Mouse (Mus musculus) liver, embryonic 12.5 days (tissue): ENCODE measurements around the gene Vill. TPM values are rescaled to one million over a fixed set of nuclear protein-coding genes. Genes with fewer than 3 reads are reported as not detected.
A peak's percentile ranks its signal among the peaks of the same experiment; 100 is the strongest.

Experiments used
- ATAC-seq: fragments of 200-750 bp; cut with Nextera tagmentation; 2 replicates; pipeline ENCODE4 v1.8.0; 2017; ENCODE audit warnings: moderate number of reproducible peaks, mild to moderate bottlenecking, moderate library complexity
- H3K27ac ChIP-seq: fragments of 300-500 bp; sonication (generic); 2 replicates; pipeline ENCODE4 v1.5.1; 2016; ENCODE audit warnings: mild to moderate bottlenecking
- H3K27me3 ChIP-seq: fragments of 300-500 bp; sonication (generic); replicated peaks from 2 replicates; pipeline ENCODE4 v1.6.1; 2016; ENCODE audit warnings: mild to moderate bottlenecking, moderate library complexity
- H3K36me3 ChIP-seq: fragments of 300-500 bp; sonication (generic); 2 replicates; pipeline ENCODE4 v1.6.1; 2016; ENCODE audit warnings: mild to moderate bottlenecking, moderate library complexity
- H3K4me1 ChIP-seq: fragments of 300-500 bp; sonication (generic); 2 replicates; pipeline ENCODE4 v1.6.1; 2016
- H3K4me2 ChIP-seq: fragments of 300-500 bp; sonication (generic); 2 replicates; pipeline ENCODE4 v1.6.1; 2016; ENCODE audit warnings: mild to moderate bottlenecking, moderate library complexity
- H3K4me3 ChIP-seq: fragments of 300-500 bp; sonication (generic); 2 replicates; pipeline ENCODE4 v1.5.1; 2016; ENCODE audit warnings: mild to moderate bottlenecking, moderate library complexity
- H3K9ac ChIP-seq: fragments of 300-500 bp; sonication (generic); 2 replicates; pipeline ENCODE4 v1.6.1; 2016; ENCODE audit warnings: mild to moderate bottlenecking, moderate library complexity
- H3K9me3 ChIP-seq: fragments of 300-500 bp; sonication (generic); replicated peaks from 2 replicates; pipeline ENCODE4 v1.6.1; 2016; ENCODE audit warnings: mild to moderate bottlenecking, moderate library complexity
- WGBS: fragments of 180-500 bp; shearing (Covaris S2); methylation state at CpG from one replicate; pipeline ENCODE4 v1.1.7; 2016; ENCODE audit not compliant: insufficient replicate concordance; 5-methylcytosine and 5-hydroxymethylcytosine counted together
- polyA plus RNA-seq: library from polyadenylated mRNA; unstranded; fragments of >200 nt; fragmentation: Nextera tagmentation; extraction: Ambion mirVana; gene quantifications from 2 replicates; pipeline ENCODE4 v1.2.1, GENCODE M21; 2016

The Vill gene
- 12.1 and 12.7 TPM in 2 replicates for polyA plus RNA-seq

DNA sequence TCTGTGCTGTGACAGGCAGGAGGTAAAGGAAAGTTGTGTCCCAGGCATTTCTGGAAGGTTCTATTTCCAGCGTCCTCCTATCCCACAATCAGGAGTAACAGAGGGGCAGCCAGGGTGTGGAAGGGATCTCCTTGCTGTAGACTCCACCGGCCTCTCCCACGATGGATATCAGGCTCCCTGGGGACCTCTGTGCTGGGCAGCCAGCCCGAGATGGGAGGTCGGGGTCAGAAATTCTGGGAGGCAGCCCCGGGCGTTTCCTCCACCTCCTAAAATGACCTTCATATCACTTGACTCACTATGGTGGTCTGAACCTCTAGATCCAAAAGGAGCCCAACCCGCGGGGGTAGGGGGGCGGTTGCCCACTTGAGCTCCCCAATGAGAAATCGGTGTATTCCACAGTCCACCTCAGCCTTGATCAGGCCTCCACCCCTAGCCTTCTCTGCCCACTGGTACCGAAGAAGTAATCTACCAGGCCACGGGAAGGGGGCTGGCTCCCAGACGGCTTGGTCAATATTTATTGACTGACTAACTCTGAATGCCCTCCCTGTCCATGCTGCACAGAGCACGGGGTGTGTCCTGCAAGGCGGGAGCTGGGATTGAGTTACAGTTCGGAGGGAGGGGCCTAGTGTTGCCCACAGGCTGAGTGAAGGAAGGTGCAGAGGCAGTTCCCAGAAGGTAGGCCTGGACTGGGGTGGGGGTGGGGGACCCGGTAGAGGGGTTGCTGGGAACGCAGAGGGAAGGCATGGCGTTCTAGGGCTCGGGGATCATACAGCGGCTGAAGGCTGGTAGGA lies at the start of gene Vill:
Gene Vill (plus strand): TSS at position 625 of the 791 bp plus-strand sequence.
- H3K27me3 ChIP-seq = peaks cover 55% of the 10 kb centered on the region
- H3K9ac ChIP-seq = 0 out of 2 replicates have a peak within 1 kb of the TSS, but pooled peaks have one; percentile 27
- no peaks in the 10 kb centered on the region for H3K36me3 ChIP-seq
- peak within 1 kb of the TSS; percentile 60 for H3K4me2 ChIP-seq
- WGBS = 26% methylated on average over 22 of the region's 22 CpGs
- H3K9me3 ChIP-seq = no peaks in the 10 kb centered on the region
- peak; percentile 26 for ATAC-seq
- H3K4me1 ChIP-seq = peaks cover 38% of the 10 kb centered on the region
- H3K27ac ChIP-seq = no peak within 1 kb of the TSS
- H3K4me3 ChIP-seq = peak within 1 kb of the TSS; percentile 35

DNA sequence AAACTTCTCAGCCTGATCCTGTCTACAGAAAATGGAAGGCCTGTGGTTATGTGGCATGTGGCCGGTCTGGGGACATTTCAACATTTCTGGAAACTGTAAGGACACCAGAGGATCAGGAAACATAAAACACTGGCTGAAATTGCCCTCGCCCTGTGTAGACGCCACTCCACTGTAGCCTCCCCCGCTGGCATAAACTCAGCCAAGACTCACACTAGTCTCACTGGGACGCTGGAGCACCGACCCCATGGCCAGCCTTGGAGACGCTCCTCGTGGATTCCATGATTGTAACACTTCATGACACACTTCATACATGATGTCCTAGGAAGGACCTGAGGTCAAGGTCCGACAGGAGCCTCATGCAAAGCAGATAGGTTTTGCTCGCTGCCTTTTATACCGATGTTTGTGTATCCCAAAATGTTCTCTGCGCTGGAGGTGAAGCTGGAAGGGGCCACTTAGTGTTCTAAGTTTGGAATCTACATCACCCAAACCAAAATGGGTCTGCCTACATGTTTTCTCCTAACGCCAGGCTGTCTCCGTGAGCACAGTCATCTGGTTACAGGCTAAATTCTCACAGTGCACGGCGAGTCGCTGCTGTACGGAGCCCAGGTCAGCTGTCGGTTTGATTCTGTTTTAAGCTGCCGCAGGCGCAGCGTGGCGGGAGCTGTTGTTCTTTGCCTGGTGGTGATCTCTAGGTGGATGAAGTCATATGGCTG lies 48.4 kb upstream of the Vill start:
- H3K27me3 ChIP-seq = no peaks in the 10 kb centered on the region
- no peak overlapping the region for H3K9ac ChIP-seq
- ATAC-seq = no peak
- 78% methylated on average over 23 of the region's 23 CpGs for WGBS
- H3K9me3 ChIP-seq = no peaks in the 10 kb centered on the region
- no peak overlapping the region for H3K27ac ChIP-seq
- peaks cover 59% of the 10 kb centered on the region for H3K4me1 ChIP-seq
- H3K4me3 ChIP-seq = no peak overlapping the region
- no peak overlapping the region for H3K4me2 ChIP-seq
- H3K36me3 ChIP-seq = peaks cover 8% of the 10 kb centered on the region; the same call in 1 of the 2 replicates

DNA sequence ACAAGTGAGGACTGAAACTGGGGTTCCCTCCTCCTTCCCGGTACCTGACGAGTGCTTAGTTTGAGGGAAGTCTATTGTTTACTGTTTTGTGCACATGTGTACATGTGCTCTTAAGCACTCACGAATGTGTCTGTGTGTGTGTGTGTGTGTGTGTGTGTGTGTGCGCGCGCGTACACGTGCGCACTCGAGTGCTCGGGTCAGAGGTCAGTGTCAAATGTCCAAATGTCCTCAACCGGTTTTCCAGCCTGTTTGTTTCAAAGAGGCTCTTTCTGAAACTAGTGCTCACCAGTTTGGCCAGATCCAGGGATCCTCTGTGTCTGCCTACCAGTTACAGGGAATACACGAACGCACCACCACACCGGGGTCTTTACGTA lies 47.9 kb upstream of the Vill start:
- Histone ChIP-seq H3K36me3 (peaks cover 8% of the 10 kb centered on the region; the same call in 1 of the 2 replicates), H3K4me1 (peaks cover 56% of the 10 kb centered on the region), H3K27ac (no peak overlapping the region), H3K9me3 (no peaks in the 10 kb centered on the region), H3K27me3 (no peaks in the 10 kb centered on the region), H3K4me3 (no peak overlapping the region), H3K9ac (no peak overlapping the region), H3K4me2 (no peak overlapping the region)
- WGBS = 93% methylated on average over 16 of the region's 16 CpGs
- no peak for ATAC-seq

DNA sequence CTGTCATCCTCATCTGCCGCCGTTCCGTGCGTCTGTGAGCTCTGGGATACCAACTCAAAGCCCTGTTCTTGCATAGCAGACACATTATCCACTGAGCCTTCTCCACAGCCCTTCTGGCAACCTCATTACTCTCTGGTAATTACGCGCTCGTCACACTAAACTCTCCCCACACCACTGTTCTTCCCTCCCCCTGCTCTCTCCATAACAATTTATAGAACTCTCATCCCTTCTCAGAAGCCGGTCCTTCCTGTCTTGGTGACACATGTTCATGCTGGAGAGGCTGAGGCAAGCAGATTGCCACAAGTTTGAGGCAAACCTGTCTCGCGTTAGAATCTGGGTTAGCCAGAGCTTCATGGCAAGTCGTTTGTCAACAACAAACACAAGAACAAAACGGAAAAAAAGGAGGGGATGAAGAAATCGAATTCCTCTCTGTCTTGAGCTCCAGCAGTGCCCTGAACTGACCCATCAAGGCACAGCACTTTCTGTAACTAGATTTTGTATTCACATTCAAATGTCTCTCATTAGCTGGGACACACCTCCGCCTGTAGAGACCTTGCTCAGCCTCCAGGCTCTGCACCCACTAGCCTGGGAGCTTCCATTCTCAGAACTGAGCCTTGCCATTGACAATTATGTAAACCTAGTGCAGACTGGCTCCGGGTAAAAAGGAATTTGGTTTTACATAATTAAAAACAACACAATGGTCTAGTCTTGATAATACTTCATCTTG lies 47.1 kb upstream of the Vill start:
- no peak for ATAC-seq
- 76% methylated on average over 15 of the region's 15 CpGs for WGBS
- no peaks in the 10 kb centered on the region for H3K27me3 ChIP-seq
- peaks cover 8% of the 10 kb centered on the region; the same call in 1 of the 2 replicates for H3K36me3 ChIP-seq
- no peak overlapping the region for H3K27ac ChIP-seq
- no peak overlapping the region for H3K4me3 ChIP-seq
- no peak overlapping the region for H3K9ac ChIP-seq
- no peaks in the 10 kb centered on the region for H3K9me3 ChIP-seq
- no peak overlapping the region for H3K4me2 ChIP-seq
- H3K4me1 ChIP-seq = peaks cover 50% of the 10 kb centered on the region

DNA sequence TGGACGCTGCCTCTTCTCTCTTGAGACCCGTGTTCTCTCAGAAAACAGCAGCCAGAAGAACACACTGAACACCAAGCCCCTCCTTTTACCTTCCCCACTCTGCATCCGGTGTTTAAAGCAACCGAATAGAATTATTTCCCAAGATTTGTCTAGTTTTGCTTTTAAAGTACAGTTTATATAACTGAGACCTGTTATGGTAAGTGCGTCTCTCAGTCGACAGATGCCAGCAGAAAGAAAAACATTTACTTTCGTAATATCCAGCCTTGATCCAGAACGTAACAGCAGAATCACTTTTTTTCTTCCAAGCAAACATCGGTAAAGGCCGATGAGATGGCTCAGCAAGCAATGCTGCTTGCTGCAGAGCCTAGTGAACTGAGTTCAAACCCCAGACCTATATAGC lies 45.3 kb upstream of the Vill start:
- H3K27me3 ChIP-seq = no peaks in the 10 kb centered on the region
- H3K27ac ChIP-seq = no peak overlapping the region
- no peak overlapping the region for H3K9ac ChIP-seq
- H3K36me3 ChIP-seq = peaks cover 4% of the 10 kb centered on the region; the same call in 1 of the 2 replicates
- H3K4me1 ChIP-seq = peaks cover 32% of the 10 kb centered on the region
- no peaks in the 10 kb centered on the region for H3K9me3 ChIP-seq
- ATAC-seq = no peak
- no peak overlapping the region for H3K4me3 ChIP-seq
- WGBS = 83% methylated on average over 10 of the region's 10 CpGs
- no peak overlapping the region for H3K4me2 ChIP-seq

DNA sequence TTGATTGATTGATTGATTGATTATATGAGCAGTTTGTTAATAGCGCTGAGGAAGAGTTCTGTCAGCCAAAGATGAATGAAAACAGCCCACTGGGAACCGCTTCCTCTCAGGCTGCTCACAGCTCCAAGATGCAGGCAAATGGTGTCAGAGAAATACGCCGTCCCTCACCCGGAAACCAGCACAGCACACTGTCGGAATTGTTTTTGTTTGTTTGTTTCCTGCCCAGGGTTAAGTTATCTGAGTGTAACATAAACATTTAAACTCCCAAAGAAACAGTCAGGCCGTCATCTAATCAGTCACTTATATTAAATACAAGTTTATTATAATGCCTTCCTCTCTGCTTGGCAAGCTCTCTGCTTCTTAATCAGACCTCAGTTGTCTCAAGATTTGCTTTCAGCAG lies 43.7 kb upstream of the Vill start:
- Histone ChIP-seq H3K9ac (no peak overlapping the region), H3K4me3 (no peak overlapping the region), H3K4me2 (no peak overlapping the region), H3K36me3 (peaks cover 15% of the 10 kb centered on the region; the same call in 1 of the 2 replicates), H3K27ac (no peak overlapping the region), H3K4me1 (peaks cover 16% of the 10 kb centered on the region), H3K9me3 (no peaks in the 10 kb centered on the region), H3K27me3 (no peaks in the 10 kb centered on the region)
- 56% methylated on average over 7 of the region's 7 CpGs for WGBS
- ATAC-seq = no peak

DNA sequence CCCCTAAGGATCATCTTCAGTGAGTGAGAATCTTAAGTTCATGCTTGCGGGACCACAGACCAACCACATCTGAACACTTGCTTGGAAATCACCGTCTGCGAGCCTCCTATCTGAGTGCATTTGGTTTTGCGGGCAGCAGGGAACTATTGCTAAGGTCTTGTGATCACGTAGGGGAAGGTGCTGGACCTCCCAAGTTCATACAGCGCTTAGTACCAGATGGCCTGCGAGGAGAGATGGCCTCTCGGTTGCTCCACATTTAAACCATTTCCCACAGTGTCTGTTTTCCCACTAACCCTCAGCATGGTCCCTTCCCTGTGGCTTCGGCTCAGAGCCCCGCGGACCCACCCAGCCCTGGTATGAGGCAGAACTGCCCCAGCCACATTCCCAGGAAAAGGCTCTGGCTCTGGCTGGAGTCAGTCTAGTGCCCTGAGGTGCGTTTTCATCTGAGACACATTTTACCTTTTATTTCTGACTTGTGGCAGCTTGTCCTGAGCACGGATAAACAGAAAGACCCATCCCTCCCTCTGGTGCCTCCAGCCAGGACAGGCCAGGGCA lies 42.3 kb upstream of the Vill start:
- WGBS = 82% methylated on average over 13 of the region's 13 CpGs
- H3K4me3 ChIP-seq = no peak overlapping the region
- no peaks in the 10 kb centered on the region for H3K9me3 ChIP-seq
- peaks cover 29% of the 10 kb centered on the region for H3K36me3 ChIP-seq
- H3K4me1 ChIP-seq = 0 out of 2 replicates have a peak, but pooled peaks cover 2% of the 10 kb centered on the region
- no peak for ATAC-seq
- no peak overlapping the region for H3K9ac ChIP-seq
- H3K27ac ChIP-seq = no peak overlapping the region
- H3K4me2 ChIP-seq = no peak overlapping the region
- no peaks in the 10 kb centered on the region for H3K27me3 ChIP-seq

DNA sequence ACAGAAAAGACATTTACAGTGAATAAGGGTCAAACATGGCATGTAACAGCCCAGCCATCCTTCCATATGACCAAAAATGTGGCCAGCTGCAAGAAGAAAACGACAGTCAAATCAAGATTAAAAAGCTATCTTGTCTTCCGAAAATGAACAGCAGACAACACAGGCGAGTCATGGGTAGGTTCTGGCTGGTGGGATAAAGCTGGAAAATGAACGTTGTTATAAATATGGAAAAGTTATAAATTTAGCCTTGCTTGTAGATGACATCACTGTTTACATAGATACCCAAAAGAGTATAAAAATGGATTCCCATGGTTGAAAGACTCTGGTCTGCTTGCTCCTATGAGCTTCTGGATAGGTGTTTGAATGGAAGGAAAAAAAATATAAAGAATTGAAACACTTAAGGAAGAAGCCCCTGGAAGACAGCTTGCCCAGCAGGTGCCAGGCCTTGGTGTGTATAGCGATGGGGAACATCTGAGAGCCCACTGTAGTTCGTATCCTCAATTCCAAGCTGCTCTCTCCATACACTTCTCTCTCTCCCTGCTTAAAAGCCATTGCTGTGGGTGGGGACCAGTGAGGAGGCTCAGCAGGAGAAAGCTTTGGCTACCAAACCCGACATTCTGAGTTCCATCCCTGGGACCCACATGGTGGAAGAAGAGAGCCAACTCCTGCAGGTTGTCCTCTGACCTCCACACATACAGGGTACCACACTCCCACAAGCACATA lies 35.6 kb upstream of the Vill start:
- Histone ChIP-seq H3K9ac (no peak overlapping the region), H3K4me2 (no peak overlapping the region), H3K27me3 (no peaks in the 10 kb centered on the region), H3K36me3 (peaks cover 41% of the 10 kb centered on the region), H3K27ac (no peak overlapping the region), H3K4me1 (no peaks in the 10 kb centered on the region), H3K9me3 (no peaks in the 10 kb centered on the region), H3K4me3 (no peak overlapping the region)
- no peak for ATAC-seq
- WGBS = 74% methylated on average over 7 of the region's 7 CpGs

DNA sequence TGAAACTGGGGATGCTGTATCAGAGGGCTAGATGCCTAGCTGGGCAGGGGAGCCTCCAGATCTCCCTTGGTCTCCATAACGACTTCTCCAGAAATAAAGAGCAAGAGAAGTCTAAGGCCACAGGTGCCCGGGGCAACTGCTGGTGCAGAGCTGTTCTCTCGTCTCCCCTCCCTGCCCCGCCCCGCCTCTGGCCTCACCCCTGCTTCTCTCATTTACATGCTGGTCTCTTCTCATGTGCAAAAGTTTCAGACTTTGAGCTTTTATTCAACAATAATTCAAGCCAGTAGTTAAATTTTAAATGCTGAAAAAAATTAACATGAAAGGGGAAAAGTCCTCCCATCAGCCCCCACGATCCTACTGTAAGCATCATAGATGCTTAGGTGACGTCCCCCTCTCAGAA lies 30.8 kb upstream of the Vill start:
- no peak overlapping the region for H3K4me3 ChIP-seq
- 0 out of 2 replicates have a peak, but pooled peaks cover 6% of the 10 kb centered on the region for H3K4me1 ChIP-seq
- no peak overlapping the region for H3K4me2 ChIP-seq
- no peaks in the 10 kb centered on the region for H3K27me3 ChIP-seq
- peaks cover 14% of the 10 kb centered on the region; the same call in 1 of the 2 replicates for H3K36me3 ChIP-seq
- H3K9me3 ChIP-seq = no peaks in the 10 kb centered on the region
- no peak overlapping the region for H3K9ac ChIP-seq
- ATAC-seq = no peak
- no peak overlapping the region for H3K27ac ChIP-seq
- 66% methylated on average over 7 of the region's 7 CpGs for WGBS

DNA sequence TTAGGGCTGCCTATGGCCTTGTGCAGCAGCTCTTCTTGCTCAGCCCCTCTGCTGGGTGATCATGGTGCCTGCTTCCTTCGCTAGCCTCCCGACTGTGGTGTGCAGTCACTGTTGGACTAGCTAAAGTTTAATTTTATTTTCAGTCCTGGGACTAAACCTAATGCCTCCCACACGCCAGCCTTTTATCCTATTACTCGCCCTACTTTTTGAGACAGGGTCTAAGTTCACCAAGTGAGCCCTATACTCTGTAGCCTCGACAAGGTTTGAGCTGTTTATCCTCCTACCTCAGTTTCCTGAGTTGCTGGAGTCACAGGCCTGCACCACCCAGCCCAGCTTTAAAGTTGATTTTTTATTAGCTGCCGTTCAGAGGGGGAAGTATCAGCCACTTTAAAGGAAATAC lies 27.3 kb upstream of the Vill start:
- Histone ChIP-seq H3K27ac (no peak overlapping the region), H3K27me3 (no peaks in the 10 kb centered on the region), H3K9ac (no peak overlapping the region), H3K4me3 (no peak overlapping the region), H3K4me1 (0 out of 2 replicates have a peak, but pooled peaks cover 6% of the 10 kb centered on the region), H3K36me3 (peaks cover 3% of the 10 kb centered on the region; the same call in 1 of the 2 replicates), H3K9me3 (no peaks in the 10 kb centered on the region), H3K4me2 (no peak overlapping the region)
- 68% methylated on average over 6 of the region's 6 CpGs for WGBS
- no peak for ATAC-seq

DNA sequence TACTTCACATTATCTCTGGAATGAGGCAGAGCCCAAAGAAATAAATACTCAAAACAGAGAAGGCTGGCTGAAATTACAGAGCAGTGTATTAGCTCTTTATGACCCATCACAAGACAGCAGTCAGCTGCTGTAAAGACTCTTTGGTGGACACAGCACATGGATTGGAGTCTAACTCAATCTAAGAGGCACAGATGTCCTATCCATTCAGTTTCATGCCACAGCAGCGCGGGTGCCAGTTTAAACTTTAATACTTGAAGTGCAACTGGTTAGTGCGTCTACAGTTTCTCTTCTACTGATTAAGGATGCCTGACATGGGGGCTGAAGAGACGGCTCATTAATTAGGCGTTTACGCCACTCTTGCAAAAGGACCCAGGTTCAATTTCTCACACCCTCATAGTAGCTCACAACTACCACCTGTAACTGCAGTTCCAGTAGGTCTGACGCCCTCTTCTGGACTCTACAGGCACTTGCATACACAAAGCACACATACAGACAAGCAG lies 26.7 kb upstream of the Vill start:
- no peak for ATAC-seq
- Histone ChIP-seq H3K27me3 (no peaks in the 10 kb centered on the region), H3K9ac (no peak overlapping the region), H3K9me3 (no peaks in the 10 kb centered on the region), H3K4me1 (0 out of 2 replicates have a peak, but pooled peaks cover 6% of the 10 kb centered on the region), H3K4me3 (no peak overlapping the region), H3K36me3 (0 out of 2 replicates have a peak, but pooled peaks cover 3% of the 10 kb centered on the region), H3K4me2 (no peak overlapping the region), H3K27ac (no peak overlapping the region)
- WGBS = 78% methylated on average over 7 of the region's 7 CpGs
